Mouse (Mus musculus): ENCODE data around the gene Kcnrg.

DNA sequence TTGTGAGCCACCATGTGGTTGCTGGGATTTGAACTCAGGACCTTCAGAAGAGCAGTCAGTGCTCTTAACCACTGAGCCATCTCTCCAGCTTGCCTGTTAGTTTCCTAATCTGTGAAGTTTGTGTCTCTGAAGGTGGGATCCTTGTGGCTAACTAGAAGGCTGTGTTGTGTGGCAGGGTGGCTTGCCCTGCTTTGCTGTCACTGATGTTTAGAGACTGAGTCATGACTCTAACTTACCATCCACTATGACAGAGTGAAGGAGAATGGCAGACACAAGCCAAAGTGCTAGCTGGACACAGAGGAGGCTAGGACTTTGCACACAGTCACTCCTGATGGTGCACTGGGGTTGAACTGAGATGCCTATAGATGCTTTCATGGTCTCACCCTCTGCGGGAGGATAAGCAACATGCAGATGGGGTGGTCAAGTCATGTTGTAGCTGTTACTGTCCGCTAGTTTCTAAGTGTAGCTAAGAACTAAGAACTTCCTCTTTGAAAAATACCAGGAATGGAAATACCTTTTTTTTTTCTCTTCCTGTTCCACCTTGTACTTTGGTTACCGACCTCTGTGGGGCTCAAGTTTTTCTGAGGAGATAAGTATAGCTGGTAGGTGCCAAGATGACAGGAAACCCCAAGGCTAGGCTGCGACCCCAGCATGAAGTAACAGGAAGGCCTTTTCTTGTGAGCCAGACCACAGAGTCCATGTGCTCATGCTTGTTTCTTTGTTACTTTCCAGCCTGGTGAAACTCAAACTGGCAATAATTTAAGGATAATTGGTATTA is 17.8 kb upstream of the Kcnrg start:
- TF ChIP-seq CTCF (IDR thresholded peaks at IDR 0.05; ENCODE audit: control insufficient read depth, insufficient read depth, low read length) = no peak
- no peak for TF ChIP-seq POLR2A (IDR thresholded peaks at IDR 0.05; ENCODE audit: borderline replicate concordance, control insufficient read depth, low read depth, low read length)

Data from bone marrow, adult 2 months (tissue).